Mouse (Mus musculus) liver, embryonic 14.5 days (tissue): Measurements from ENCODE around the gene Wnt6.

Experiments
- CTCF ChIP-seq: IDR thresholded peaks from 2 replicates; pipeline ENCODE4 v1.5.1; 2016; ENCODE audit warnings: antibody characterized with exemption, low read depth, control low read depth
- EP300 ChIP-seq: IDR thresholded peaks from 2 replicates; pipeline ENCODE4 v1.6.1; 2016; ENCODE audit warnings: antibody characterized with exemption, low read depth

DNA sequence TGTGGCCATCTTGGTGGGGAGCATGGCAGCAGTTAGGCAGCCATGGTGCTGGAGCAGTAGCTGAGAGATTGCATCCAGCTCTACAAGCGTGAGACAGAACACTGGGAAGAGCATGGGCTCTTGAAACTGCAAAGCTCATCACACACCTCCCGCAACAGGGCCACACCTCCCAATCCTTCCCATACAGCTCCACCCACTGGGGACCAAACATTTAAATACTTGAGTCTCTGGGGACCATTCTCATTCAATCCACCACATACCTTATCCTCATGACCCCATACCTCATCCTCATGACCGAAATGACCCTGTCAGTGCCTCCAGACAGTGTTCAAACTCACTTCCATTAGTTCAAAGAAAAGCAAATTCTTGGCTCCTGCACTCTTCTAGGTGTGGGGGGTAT is 61.6 kb downstream of the Wnt6 start:
- no peak for TF ChIP-seq CTCF
- TF ChIP-seq EP300, result no peak
